In the genomic region with DNA sequence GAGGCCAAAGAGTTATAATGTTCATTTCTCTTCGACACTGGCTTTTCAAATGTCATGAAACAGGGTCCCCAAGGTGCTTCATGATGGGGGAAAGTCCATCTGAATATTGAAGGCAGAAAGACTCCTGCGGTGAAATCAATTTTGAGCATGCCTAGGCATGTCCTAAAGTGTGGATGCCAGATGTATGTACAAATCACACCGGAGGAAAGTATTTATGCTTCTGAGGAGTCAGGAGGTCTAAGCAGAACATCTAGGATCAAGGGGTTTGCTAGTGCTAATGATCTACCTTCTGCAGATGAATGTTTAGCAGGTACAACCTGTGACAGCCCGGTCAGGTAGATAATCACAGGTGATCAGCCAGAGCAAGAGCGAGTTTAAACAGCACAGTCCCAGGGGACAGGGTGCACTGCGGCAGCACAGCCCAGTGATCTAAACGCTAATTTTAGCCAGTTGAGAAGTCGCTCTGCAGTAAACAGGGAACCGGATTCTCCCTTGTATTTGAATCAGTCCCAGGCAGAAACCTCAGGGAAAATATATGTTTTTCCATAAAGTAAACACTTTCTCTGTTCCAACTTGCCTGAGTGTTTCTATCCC, we compare ENCODE assay signal across 16 mouse cellular contexts. TPM values are rescaled to one million over a fixed set of nuclear protein-coding genes. Genes with fewer than 3 reads are reported as not detected.
DNase-seq lines count a peak whose midpoint lies in the region; ATAC-seq and TF ChIP-seq lines count a peak whose summit lies in the region.
"Had no signal": no experiment of that assay in that cellular context is flagged by ENCODE, and none has a peak within 500 bp of the region (broad histone marks: within the 10 kb centered on the region; RNA-seq: fewer than 3 reads in every experiment).

No protein-coding gene starts in this region.

- peaks cover 8% of the 10 kb centered on the region; the same call in 1 of the 2 replicates for H3K4me1 ChIP-seq in heart, embryonic 10.5 days
- peaks cover 51 to 57% of the 10 kb centered on the region in 2 experiments for H3K4me1 ChIP-seq in liver, embryonic 14.5 days (replicated peaks; ENCODE audit: control insufficient read depth in 2 of 2, insufficient read depth in 2 of 2, low read length in 1 of 2)

- no peak overlapping the region for H3K4me3 ChIP-seq in heart, embryonic 10.5 days
- peak overlapping the region in 1 of 2 experiments; percentile 37; a peak in 1 of 4 replicates for H3K4me3 ChIP-seq in liver, embryonic 14.5 days (ENCODE audit: insufficient read depth in 1 of 2, low read depth in 2 of 2, low read length in 2 of 2)

- no peaks in the 10 kb centered on the region for H3K9me3 ChIP-seq in heart, embryonic 10.5 days
- no peaks in the 10 kb centered on the region for H3K9me3 ChIP-seq in liver, embryonic 14.5 days (ENCODE audit: control insufficient read depth, low read length)

- no peak for DNase-seq in heart, embryonic 10.5 days (ENCODE audit: low spot score)
- DNase-seq in heart, postnatal 14 days, result no peak
- peak; percentile 73 for DNase-seq in spleen, postnatal 36 days (ENCODE audit: low spot score in 2 of 2)
- no peak for DNase-seq in spleen, postnatal 14 days (ENCODE audit: low spot score in 2 of 2)
- no peak for DNase-seq in liver, embryonic 14.5 days (ENCODE audit: low read depth in 3 of 3, low spot score in 3 of 3)
- no peak for DNase-seq in urinary bladder, postnatal 10 days (ENCODE audit: low spot score)
- no peak for DNase-seq in retina, embryonic 14.5 days (ENCODE audit: low spot score)
- no peak for DNase-seq in frontal cortex, postnatal 10 days (ENCODE audit: low spot score in 2 of 2)
- DNase-seq: adrenal gland, postnatal 14 days; cerebellum, adult 9-10 months; embryo, embryonic 11 days; kidney, adult 2 months; kidney, postnatal 4 days; lung, adult 18-20 months; retina, postnatal 1 day; thymus, postnatal 36 days had no signal

- TF ChIP-seq EP300 in liver, embryonic 14.5 days (IDR thresholded peaks at IDR 0.05; ENCODE audit: low read depth), result no peak

- no peaks in the 10 kb centered on the region for H3K27me3 ChIP-seq in heart, embryonic 10.5 days (ENCODE audit: insufficient read depth, poor library complexity, severe bottlenecking)
- no peaks in the 10 kb centered on the region for H3K27me3 ChIP-seq in liver, embryonic 14.5 days (ENCODE audit: control insufficient read depth, insufficient read depth, low read length)

- H3K27ac ChIP-seq in heart, embryonic 10.5 days, result peak overlapping the region; percentile 72; the same call in 1 of the 2 replicates
- H3K27ac ChIP-seq in liver, embryonic 14.5 days, result peak overlapping the region; percentile 99

- intact Hi-C loops in heart, postnatal 14 days (cut with DNase I), result loop anchor here (10.0 kb wide), 1 partner anchor 218 kb away; no protein-coding TSS in a partner anchor

- H3K4me2 ChIP-seq in liver, embryonic 14.5 days (ENCODE audit: low read depth), result peak overlapping the region; percentile 67

- peak overlapping the region; percentile 76 for H3K9ac ChIP-seq in liver, embryonic 14.5 days (replicated peaks)

- 61% methylated on average over 9 of the region's 9 CpGs for WGBS in heart, embryonic 10.5 days
- WGBS in liver, embryonic 14.5 days (ENCODE audit: insufficient replicate concordance), result 62% methylated on average over 9 of the region's 9 CpGs

- no peak for TF ChIP-seq CTCF in liver, embryonic 14.5 days (IDR thresholded peaks at IDR 0.05; ENCODE audit: low read depth)

- no peak for ATAC-seq in liver, embryonic 14.5 days (ENCODE audit: insufficient read depth)

- H3K36me3 ChIP-seq in heart, embryonic 10.5 days, result no peaks in the 10 kb centered on the region
- H3K36me3 ChIP-seq in liver, embryonic 14.5 days (replicated peaks; ENCODE audit: control insufficient read depth, insufficient read depth, low read depth), result no peaks in the 10 kb centered on the region

RNA-seq across cellular contexts. Expression of a gene that starts 9.7 kb away (rescaled TPM):
- polyA plus RNA-seq in heart, embryonic 10.5 days (2016; fragmentation: Nextera tagmentation; extraction: Ambion mirVana), result 213 and 240 TPM in 2 replicates
- 1 to 10 TPM; 8.0 TPM for total RNA-seq in heart, postnatal 14 days (2021)
- 960 and 1,504 TPM in 2 replicates for polyA plus RNA-seq in liver, embryonic 14.5 days (2012; rRNA removed)
- 2,373 and 2,511 TPM in 2 replicates for polyA plus RNA-seq in liver, embryonic 14.5 days (2014; fragmentation: Nextera tagmentation; extraction: Ambion mirVana)

RNA-seq across cellular contexts. Expression of a gene that starts 13.1 kb away (rescaled TPM):
- 11.1 and 12.2 TPM in 2 replicates for polyA plus RNA-seq in heart, embryonic 10.5 days (2016; fragmentation: Nextera tagmentation; extraction: Ambion mirVana)
- 10 to 100 TPM; 32.4 to 97.8 TPM for total RNA-seq in heart, postnatal 14 days (2021)
- 30.6 and 33.2 TPM in 2 replicates for polyA plus RNA-seq in liver, embryonic 14.5 days (2012; rRNA removed)
- 80.3 and 134 TPM in 2 replicates for polyA plus RNA-seq in liver, embryonic 14.5 days (2014; fragmentation: Nextera tagmentation; extraction: Ambion mirVana)

Comparison
In these comparisons a context has a peak if more than half of its experiments do, and no peak if none do; other contexts are left out.
1. DNase-seq: peak in spleen, postnatal 36 days (2 of 2); none in heart, embryonic 10.5 days (single experiment), heart, postnatal 14 days (0 of 2), spleen, postnatal 14 days (0 of 2), liver, embryonic 14.5 days (0 of 3), urinary bladder, postnatal 10 days (single experiment), retina, embryonic 14.5 days (single experiment) and frontal cortex, postnatal 10 days (0 of 2).